Mouse (Mus musculus): ENCODE results near the gene Rnf123. TPM values are rescaled to one million over a fixed set of nuclear protein-coding genes. Genes with fewer than 3 reads are reported as not detected.

The Rnf123 gene
- polyA plus RNA-seq, 1 experiment from 2014 or later, result 49.0 TPM

- no peak overlapping the region for H3K4me3 ChIP-seq
- peak overlapping the region; percentile 24; the same call in 1 of the 2 replicates for H3K9ac ChIP-seq (replicated peaks)
- WGBS, result 54% methylated on average over 9 of the region's 9 CpGs
- no peak for ATAC-seq (replicated peaks)
- H3K4me2 ChIP-seq (replicated peaks), result no peak overlapping the region
- H3K9me3 ChIP-seq, result no peaks in the 10 kb centered on the region
- no peak overlapping the region for H3K27ac ChIP-seq (replicated peaks)
- H3K27me3 ChIP-seq, result no peaks in the 10 kb centered on the region
- H3K4me1 ChIP-seq, result no peaks in the 10 kb centered on the region
- peaks cover 15% of the 10 kb centered on the region; the same call in 1 of the 2 replicates for H3K36me3 ChIP-seq
Observed at GRCm38 (mm10) chr9:108072481-108072924, 10.6 kb downstream of the Rnf123 start.

DNA sequence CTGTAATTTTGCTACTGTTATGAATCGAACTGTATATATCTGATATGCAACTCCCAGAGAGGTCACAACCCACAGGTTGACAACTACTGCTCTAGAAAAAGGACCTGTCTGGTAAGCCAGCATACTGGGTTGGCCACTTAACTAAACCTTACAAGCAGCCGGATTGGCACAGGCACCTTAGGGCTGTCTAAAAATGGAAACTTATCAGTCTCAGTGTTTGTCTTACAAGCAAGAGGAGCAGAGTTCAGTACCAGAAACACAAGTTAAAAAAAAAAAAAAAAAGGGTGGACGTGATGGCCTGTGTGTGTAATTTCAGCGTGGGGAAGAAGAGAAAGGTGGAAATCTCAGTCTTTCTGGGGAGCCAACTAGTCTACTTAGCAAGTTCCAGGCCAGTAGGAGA lies 11.3 kb downstream of the Rnf123 start:
- 87% methylated on average over 4 of the region's 4 CpGs for WGBS
- H3K36me3 ChIP-seq, result peaks cover 15% of the 10 kb centered on the region; the same call in 1 of the 2 replicates
- ATAC-seq (replicated peaks), result no peak

GRCm38 (mm10) chr9:108069529-108069928 lies 13.6 kb downstream of the Rnf123 start:
- peaks cover 15% of the 10 kb centered on the region; the same call in 1 of the 2 replicates for H3K36me3 ChIP-seq
- no peak overlapping the region for H3K27ac ChIP-seq (replicated peaks)
- H3K9me3 ChIP-seq, result no peaks in the 10 kb centered on the region
- H3K4me3 ChIP-seq, result no peak overlapping the region
- ATAC-seq (replicated peaks), result no peak
- H3K9ac ChIP-seq (replicated peaks), result no peak overlapping the region
- 90% methylated on average over 7 of the region's 7 CpGs for WGBS
- H3K4me1 ChIP-seq, result no peaks in the 10 kb centered on the region
- H3K4me2 ChIP-seq (replicated peaks), result no peak overlapping the region
- no peaks in the 10 kb centered on the region for H3K27me3 ChIP-seq

More for the DNA sequence above, 11.3 kb downstream of the Rnf123 start:
- Histone ChIP-seq H3K27ac (replicated peaks) (no peak overlapping the region), H3K27me3 (no peaks in the 10 kb centered on the region), H3K4me3 (no peak overlapping the region), H3K4me1 (no peaks in the 10 kb centered on the region), H3K4me2 (replicated peaks) (no peak overlapping the region), H3K9ac (replicated peaks) (no peak overlapping the region), H3K9me3 (no peaks in the 10 kb centered on the region)

GRCm38 (mm10) chr9:108069007-108069406 lies 14.1 kb downstream of the Rnf123 start:
- Histone ChIP-seq H3K9ac (replicated peaks) (no peak overlapping the region), H3K9me3 (no peaks in the 10 kb centered on the region), H3K4me2 (replicated peaks) (no peak overlapping the region), H3K27ac (replicated peaks) (no peak overlapping the region), H3K27me3 (no peaks in the 10 kb centered on the region), H3K4me3 (no peak overlapping the region), H3K36me3 (peaks cover 15% of the 10 kb centered on the region; the same call in 1 of the 2 replicates), H3K4me1 (no peaks in the 10 kb centered on the region)
- WGBS, result 90% methylated on average over 9 of the region's 9 CpGs
- no peak for ATAC-seq (replicated peaks)

DNA sequence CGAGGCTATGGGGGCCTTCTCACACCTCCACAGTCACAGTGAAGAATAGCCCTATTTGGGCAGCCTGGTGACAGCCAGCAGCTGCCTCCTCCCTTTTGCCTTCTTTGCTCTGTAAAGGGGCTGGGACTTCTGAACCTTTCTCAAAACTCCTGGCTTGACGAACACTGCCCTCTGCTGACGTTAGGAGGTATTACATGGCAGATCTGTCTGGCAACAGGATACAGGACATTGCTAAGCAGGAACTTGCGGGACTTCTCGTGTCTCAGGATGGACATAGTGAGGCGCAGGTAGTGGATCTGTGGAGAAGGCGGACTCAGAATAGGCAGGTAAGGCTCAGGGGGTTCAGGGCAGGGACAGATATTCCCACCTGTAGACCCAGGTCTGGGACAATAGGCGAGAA lies 15.2 kb downstream of the Rnf123 start:
- H3K9ac ChIP-seq (replicated peaks), result no peak overlapping the region
- no peak overlapping the region for H3K4me2 ChIP-seq (replicated peaks)
- 21% methylated on average over 8 of the region's 8 CpGs for WGBS
- peaks cover 22% of the 10 kb centered on the region; the same call in 1 of the 2 replicates for H3K36me3 ChIP-seq
- no peaks in the 10 kb centered on the region for H3K9me3 ChIP-seq
- no peak overlapping the region for H3K27ac ChIP-seq (replicated peaks)
- ATAC-seq (replicated peaks), result peak; percentile 41
- H3K4me3 ChIP-seq, result no peak overlapping the region
- H3K4me1 ChIP-seq, result no peaks in the 10 kb centered on the region
- H3K27me3 ChIP-seq, result no peaks in the 10 kb centered on the region

- Histone ChIP-seq H3K9me3 (no peaks in the 10 kb centered on the region), H3K4me2 (replicated peaks) (no peak overlapping the region)
Observed at GRCm38 (mm10) chr9:108067199-108067598, 15.9 kb downstream of the Rnf123 start.

DNA sequence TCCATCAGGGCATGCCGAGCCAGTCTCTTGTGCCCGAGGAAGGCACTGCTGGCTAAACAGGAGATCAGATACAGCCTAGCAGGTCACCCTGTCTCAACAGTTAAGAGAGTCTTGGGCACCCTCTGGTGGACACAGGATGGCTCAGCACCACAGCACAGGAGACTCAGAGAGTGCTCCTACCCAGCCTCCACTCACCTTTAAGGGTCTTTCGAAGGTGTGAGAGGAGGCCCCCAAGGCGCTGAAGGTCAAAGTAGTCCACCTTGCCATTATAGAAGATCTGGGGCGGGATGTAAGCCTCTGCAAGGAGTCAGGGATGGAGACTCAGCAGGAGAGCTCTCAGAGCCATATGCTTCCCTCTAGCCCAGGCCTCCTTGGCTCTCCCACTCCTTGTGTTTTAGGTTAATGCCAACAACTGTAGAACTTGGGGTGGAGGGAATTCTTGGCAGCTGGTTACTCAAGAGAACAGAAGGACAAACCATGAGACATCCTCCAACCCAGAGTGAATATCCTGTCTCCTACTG lies 17.6 kb downstream of the Rnf123 start:
- H3K9ac ChIP-seq (replicated peaks), result no peak overlapping the region
- H3K4me2 ChIP-seq (replicated peaks), result no peak overlapping the region
- no peaks in the 10 kb centered on the region for H3K4me1 ChIP-seq
- H3K27me3 ChIP-seq, result no peaks in the 10 kb centered on the region
- H3K27ac ChIP-seq (replicated peaks), result no peak overlapping the region
- H3K36me3 ChIP-seq, result peaks cover 20% of the 10 kb centered on the region; the same call in 1 of the 2 replicates
- H3K4me3 ChIP-seq, result no peak overlapping the region
- WGBS, result 44% methylated on average over 5 of the region's 5 CpGs
- ATAC-seq (replicated peaks), result peak; percentile 51; the same call in 1 of the 2 replicates
- no peaks in the 10 kb centered on the region for H3K9me3 ChIP-seq

More at GRCm38 (mm10) chr9:108067199-108067598, 15.9 kb downstream of the Rnf123 start:
- 79% methylated on average over 7 of the region's 7 CpGs for WGBS
- H3K27me3 ChIP-seq, result no peaks in the 10 kb centered on the region
- no peak for ATAC-seq (replicated peaks)
- no peak overlapping the region for H3K9ac ChIP-seq (replicated peaks)
- H3K36me3 ChIP-seq, result peaks cover 26% of the 10 kb centered on the region; the same call in 1 of the 2 replicates
- no peak overlapping the region for H3K4me3 ChIP-seq
- no peak overlapping the region for H3K27ac ChIP-seq (replicated peaks)
- H3K4me1 ChIP-seq, result no peaks in the 10 kb centered on the region

- WGBS, result 93% methylated on average over 12 of the region's 12 CpGs
- H3K27ac ChIP-seq (replicated peaks), result no peak overlapping the region
- H3K4me2 ChIP-seq (replicated peaks), result no peak overlapping the region
- no peaks in the 10 kb centered on the region for H3K9me3 ChIP-seq
- no peak overlapping the region for H3K9ac ChIP-seq (replicated peaks)
- no peaks in the 10 kb centered on the region for H3K27me3 ChIP-seq
- ATAC-seq (replicated peaks), result no peak
- peaks cover 18% of the 10 kb centered on the region for H3K36me3 ChIP-seq
- H3K4me1 ChIP-seq, result no peaks in the 10 kb centered on the region
- H3K4me3 ChIP-seq, result no peak overlapping the region
Observed at GRCm38 (mm10) chr9:108063361-108063760, 19.8 kb downstream of the Rnf123 start.

GRCm38 (mm10) chr9:108062142-108062541 lies 21.0 kb downstream of the Rnf123 start:
- 95% methylated on average over 3 of the region's 3 CpGs for WGBS
- Histone ChIP-seq H3K9me3 (no peaks in the 10 kb centered on the region), H3K9ac (replicated peaks) (no peak overlapping the region), H3K4me2 (replicated peaks) (no peak overlapping the region), H3K27ac (replicated peaks) (no peak overlapping the region), H3K4me3 (no peak overlapping the region), H3K4me1 (no peaks in the 10 kb centered on the region), H3K27me3 (no peaks in the 10 kb centered on the region), H3K36me3 (peaks cover 30% of the 10 kb centered on the region)
- no peak for ATAC-seq (replicated peaks)

DNA sequence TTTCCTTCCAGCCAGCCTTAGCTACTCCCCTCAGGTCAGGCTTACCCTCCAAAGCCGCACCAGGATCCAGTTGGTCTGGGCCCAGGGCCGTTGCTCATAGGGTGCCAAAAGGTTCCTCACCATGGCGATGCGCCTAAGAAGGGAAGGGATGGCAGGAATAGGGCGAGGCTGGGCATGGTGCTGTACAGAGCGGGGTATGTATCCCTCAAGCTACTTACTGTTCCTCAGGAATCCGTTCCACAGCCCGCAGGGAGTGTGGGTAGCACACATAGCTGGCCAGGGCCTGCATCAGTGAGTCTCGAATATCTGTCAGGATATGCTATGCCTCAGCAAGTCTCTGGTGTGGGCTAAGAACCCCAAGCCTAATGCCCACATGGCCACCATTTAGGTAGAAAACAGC lies 24.9 kb downstream of the Rnf123 start:
- no peak for ATAC-seq (replicated peaks)
- no peaks in the 10 kb centered on the region for H3K27me3 ChIP-seq

GRCm38 (mm10) chr9:108057262-108057562 lies 25.9 kb downstream of the Rnf123 start:
- Histone ChIP-seq H3K4me2 (replicated peaks) (no peak overlapping the region), H3K4me1 (peaks cover 11% of the 10 kb centered on the region), H3K4me3 (no peak overlapping the region), H3K36me3 (peaks cover 32% of the 10 kb centered on the region), H3K9ac (replicated peaks) (no peak overlapping the region), H3K9me3 (no peaks in the 10 kb centered on the region), H3K27ac (replicated peaks) (no peak overlapping the region), H3K27me3 (no peaks in the 10 kb centered on the region)
- ATAC-seq (replicated peaks), result no peak
- WGBS, result 92% methylated on average over 5 of the region's 5 CpGs

More for the DNA sequence above, 24.9 kb downstream of the Rnf123 start:
- peaks cover under 1% of the 10 kb centered on the region; the same call in 1 of the 2 replicates for H3K4me1 ChIP-seq
- no peak overlapping the region for H3K4me3 ChIP-seq
- peaks cover 39% of the 10 kb centered on the region for H3K36me3 ChIP-seq
- H3K9me3 ChIP-seq, result no peaks in the 10 kb centered on the region
- no peak overlapping the region for H3K27ac ChIP-seq (replicated peaks)
- 91% methylated on average over 9 of the region's 9 CpGs for WGBS
- no peak overlapping the region for H3K9ac ChIP-seq (replicated peaks)
- H3K4me2 ChIP-seq (replicated peaks), result no peak overlapping the region

DNA sequence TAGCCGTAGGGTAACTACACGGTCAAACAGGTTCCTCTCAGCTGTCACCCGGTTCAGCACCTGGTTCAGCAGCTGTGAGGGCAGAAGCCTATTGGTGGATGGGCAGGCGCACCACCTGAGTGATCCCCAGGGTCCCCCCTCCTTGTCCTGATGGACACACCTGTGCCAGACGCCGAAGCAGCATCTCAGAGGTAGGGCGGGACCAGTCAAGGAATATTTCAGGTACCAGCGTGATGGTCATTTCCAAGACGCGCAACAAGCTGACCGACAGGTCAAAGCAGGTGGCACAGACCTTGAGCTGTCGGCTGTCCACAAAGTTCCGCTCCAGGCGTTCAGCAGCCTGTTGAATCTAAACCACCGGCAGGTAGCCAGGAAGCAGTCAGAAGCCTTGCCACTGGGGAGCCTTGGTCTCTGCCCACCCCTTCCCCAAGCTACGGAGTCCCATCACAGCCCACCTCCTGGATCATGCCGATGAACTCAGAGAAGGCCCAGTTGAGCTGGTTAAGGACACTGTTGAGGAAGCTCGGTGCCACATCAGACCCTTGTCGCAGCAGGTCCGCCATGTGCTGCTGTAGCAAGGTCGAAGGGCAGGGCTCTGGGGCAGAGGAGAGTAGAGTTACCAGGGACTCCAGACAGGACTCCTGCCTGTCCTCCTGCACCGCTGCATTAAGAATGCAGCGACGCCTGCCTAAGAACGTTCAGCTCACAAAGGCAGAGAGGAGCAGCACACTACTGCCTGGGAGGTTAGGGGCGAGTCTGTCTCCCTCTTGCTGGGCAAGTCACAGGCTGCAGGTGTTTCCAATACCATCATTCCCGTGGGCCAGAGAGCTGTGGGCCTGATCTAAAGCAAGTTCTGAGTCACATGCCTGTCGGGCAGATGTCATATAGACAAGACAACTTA lies 26.5 kb downstream of the Rnf123 start:
- ATAC-seq (replicated peaks), result no peak
- peaks cover 11% of the 10 kb centered on the region for H3K4me1 ChIP-seq
- no peak overlapping the region for H3K4me3 ChIP-seq
- WGBS, result 83% methylated on average over 28 of the region's 28 CpGs
- no peaks in the 10 kb centered on the region for H3K27me3 ChIP-seq
- H3K4me2 ChIP-seq (replicated peaks), result no peak overlapping the region
- H3K9me3 ChIP-seq, result no peaks in the 10 kb centered on the region
- H3K27ac ChIP-seq (replicated peaks), result no peak overlapping the region
- H3K36me3 ChIP-seq, result peaks cover 34% of the 10 kb centered on the region
- no peak overlapping the region for H3K9ac ChIP-seq (replicated peaks)

Data from forebrain, embryonic 15.5 days (tissue).